ENCODE assay signal across 19 mouse cellular contexts in genomic region chr12:111986756-111987155, GRCm38 (mm10). TPM values are rescaled to one million over a fixed set of nuclear protein-coding genes. Genes with fewer than 3 reads are reported as not detected.
"Had no signal": no experiment of that assay in that cellular context is flagged by ENCODE, and none has a peak within 500 bp of the region (broad histone marks: within the 10 kb centered on the region; RNA-seq: fewer than 3 reads in every experiment).

No protein-coding gene starts in this region.

- H3K4me2 ChIP-seq: kidney, embryonic 15.5 days; limb, embryonic 13.5 days; midbrain, embryonic 15.5 days had no signal

- H3K9me3 ChIP-seq: kidney, embryonic 15.5 days; limb, embryonic 13.5 days; midbrain, embryonic 10.5 days; midbrain, embryonic 15.5 days had no signal

- H3K4me1 ChIP-seq: limb, embryonic 13.5 days; midbrain, embryonic 15.5 days had no signal

- ATAC-seq: lung, postnatal 0 days; midbrain, embryonic 15.5 days had no signal

- H3K36me3 ChIP-seq: kidney, embryonic 15.5 days; limb, embryonic 13.5 days; midbrain, embryonic 10.5 days; midbrain, embryonic 15.5 days had no signal

- H3K27ac ChIP-seq: kidney, embryonic 15.5 days; limb, embryonic 13.5 days; liver, embryonic 14.5 days; midbrain, embryonic 10.5 days; midbrain, embryonic 15.5 days; stomach, postnatal 0 days had no signal

- H3K27me3 ChIP-seq: limb, embryonic 13.5 days; midbrain, embryonic 15.5 days had no signal

- DNase-seq: kidney, postnatal 14 days; left cerebral cortex, postnatal 4 days; lung, adult 18-20 months; lung, postnatal 36 days; right cerebral cortex, adult 18-20 months; right cerebral cortex, postnatal 25 days had no signal

- H3K4me3 ChIP-seq: kidney, embryonic 15.5 days; limb, embryonic 13.5 days; midbrain, embryonic 10.5 days; midbrain, embryonic 15.5 days had no signal

- H3K9ac ChIP-seq: kidney, embryonic 15.5 days; limb, embryonic 13.5 days; liver, embryonic 14.5 days; midbrain, embryonic 15.5 days had no signal

RNA-seq across cellular contexts. Expression of gene Rd3l, which starts 5.6 kb away (rescaled TPM):
- total RNA-seq: layer of hippocampus, adult 8-10 months; left cerebral cortex, postnatal 10 days; left cerebral cortex, postnatal 4 days; liver, adult 2 months; megakaryocyte, adult 5-6 weeks; neutrophil, adult 5-6 weeks had no signal
- polyA plus RNA-seq: kidney, embryonic 15.5 days; large intestine, adult 2 months; limb, embryonic 13.5 days; liver, adult 2 months; liver, embryonic 14.5 days; lung, postnatal 0 days; midbrain, embryonic 10.5 days; midbrain, embryonic 15.5 days had no signal

RNA-seq across cellular contexts. Expression of gene Tdrd9, which starts 15.4 kb away (rescaled TPM):
- total RNA-seq: liver, adult 2 months; neutrophil, adult 5-6 weeks had no signal
- polyA plus RNA-seq: liver, adult 2 months had no signal
